Mouse (Mus musculus) brain, embryonic 14.5 days (tissue): Measurements from ENCODE around the gene Sh2b2.

Source experiments
- CTCF ChIP-seq: fragments of 200-500 bp; IDR thresholded peaks from 2 replicates; pipeline ENCODE4 v1.5.1; 2012; ENCODE audit warnings: inconsistent platforms, mild to moderate bottlenecking, moderate library complexity, borderline replicate concordance; ENCODE audit not compliant: insufficient read depth, insufficient read length; ENCODE audit errors: extremely low read depth
- POLR2A ChIP-seq: fragments of 200-500 bp; IDR thresholded peaks from 2 replicates; pipeline ENCODE4 v1.6.1; 2012; ENCODE audit warnings: mild to moderate bottlenecking, inconsistent platforms, borderline replicate concordance; ENCODE audit not compliant: poor library complexity, insufficient read depth, insufficient read length, severe bottlenecking; ENCODE audit errors: extremely low read depth

DNA sequence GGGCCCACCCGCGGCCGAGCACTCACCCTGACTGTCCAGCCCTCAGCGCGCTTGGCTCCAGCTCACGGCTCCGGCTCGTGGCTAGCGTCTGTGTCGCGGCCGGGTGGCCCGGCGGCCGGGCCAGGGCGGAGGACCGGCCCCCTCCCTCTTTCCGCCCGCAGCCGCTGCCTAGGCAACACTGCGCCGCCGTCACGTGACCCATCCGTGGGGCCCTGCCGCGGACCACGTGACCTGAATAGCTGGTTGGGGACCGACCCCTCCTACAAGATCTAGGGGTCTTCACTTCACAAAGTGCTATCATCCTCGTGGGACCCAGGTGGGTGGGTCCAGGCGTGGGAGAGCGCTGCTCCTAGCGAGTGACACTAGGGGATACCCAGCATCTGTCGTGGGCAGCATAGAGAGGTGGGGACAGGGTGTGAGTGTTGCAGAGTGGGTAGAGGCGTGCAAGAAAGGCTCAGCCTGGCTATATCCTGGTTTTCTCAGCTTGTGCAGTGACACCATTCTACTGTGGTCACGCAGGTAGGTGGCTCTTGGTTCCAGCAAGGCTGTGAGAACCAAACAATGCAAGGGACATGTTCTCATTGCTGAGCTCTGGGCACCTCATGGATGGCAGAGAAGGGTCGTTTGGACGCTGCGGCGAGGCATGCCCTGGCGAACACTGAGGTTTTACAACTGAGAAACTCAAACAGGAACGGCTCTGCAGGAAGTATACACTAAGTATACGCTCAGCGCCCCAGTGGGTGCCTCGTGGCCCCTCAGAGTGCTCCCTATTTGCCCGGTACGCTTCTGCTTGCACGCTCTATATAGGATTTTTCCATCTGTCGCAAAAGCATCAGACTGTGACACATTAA lies 75.6 kb downstream of the Sh2b2 start, which contains the start of gene Orai2:
- TF ChIP-seq CTCF, result no peak
- 0 out of 2 replicates have a peak, but pooled peaks have one; percentile 25 for TF ChIP-seq POLR2A
